Mouse (Mus musculus) gastrocnemius, postnatal 4 days (tissue): Measurements from ENCODE around the gene Gdap1l1. TPM values are rescaled to one million over a fixed set of nuclear protein-coding genes. Genes with fewer than 3 reads are reported as not detected.
"Not testable (repeated sequence)": the region's sequence is repeated elsewhere in the genome, so short reads cannot be mapped to it uniquely, and the experiment has no call there.

ENCODE experiments used
- DNase-seq, 2 experiments: peaks; one replicate each; pipeline ENCODE4 v3.0.0; 2021 to 2022; ENCODE audit warnings: low spot score in 2 of 2, mixed read lengths in 2 of 2
- long read RNA-seq, 2 experiments: library from polyadenylated mRNA; stranded (forward); transcript quantifications; one replicate each; pipeline ENCODE4 v2.0.0; 2021
- total RNA-seq, 2 experiments: library from RNA; stranded (reverse); gene quantifications; 2 replicates each; pipeline ENCODE4 v1.2.3; 2021

Gdap1l1 gene
- total RNA-seq = not detected
- long read RNA-seq, experiment 1 = 0 reads
- long read RNA-seq, experiment 2 = 0 reads

- DNase-seq = no peak
Observed at GRCm38 (mm10) chr2:163438246-163438618, at the start of gene Gdap1l1. Gene Gdap1l1 (plus strand): TSS chr2:163438476.

GRCm38 (mm10) chr2:163392436-163392835, 45.8 kb upstream of the Gdap1l1 start:
- peak in 1 of 2 experiments; percentile 58 for DNase-seq

- no peak for DNase-seq
Observed at GRCm38 (mm10) chr2:163393241-163393640, 45.0 kb upstream of the Gdap1l1 start.

GRCm38 (mm10) chr2:163393976-163394375, 44.3 kb upstream of the Gdap1l1 start:
- no peak for DNase-seq

- no peak for DNase-seq
Observed at GRCm38 (mm10) chr2:163394977-163395376, 43.3 kb upstream of the Gdap1l1 start.

GRCm38 (mm10) chr2:163397071-163397470, 41.2 kb upstream of the Gdap1l1 start:
- DNase-seq = no peak

- peak in 1 of 2 experiments; percentile 52 for DNase-seq
Observed at GRCm38 (mm10) chr2:163397905-163398304, 40.4 kb upstream of the Gdap1l1 start, which contains the start of gene Jph2. Gene Jph2 (minus strand): TSS chr2:163397993.

GRCm38 (mm10) chr2:163398770-163399169, 39.5 kb upstream of the Gdap1l1 start:
- DNase-seq = no peak

GRCm38 (mm10) chr2:163399222-163399621, 39.1 kb upstream of the Gdap1l1 start:
- no peak for DNase-seq

- peak; percentile 50 to 72 for DNase-seq
Observed at GRCm38 (mm10) chr2:163401221-163401620, 37.1 kb upstream of the Gdap1l1 start.

GRCm38 (mm10) chr2:163404037-163404815, 34.0 kb upstream of the Gdap1l1 start:
- no peak for DNase-seq

- no peak for DNase-seq
Observed at GRCm38 (mm10) chr2:163410211-163410610, 28.1 kb upstream of the Gdap1l1 start.

GRCm38 (mm10) chr2:163411344-163411743, 26.9 kb upstream of the Gdap1l1 start:
- not testable (repeated sequence) for DNase-seq

GRCm38 (mm10) chr2:163411840-163412239, 26.4 kb upstream of the Gdap1l1 start:
- no peak for DNase-seq

- DNase-seq = no peak
Observed at GRCm38 (mm10) chr2:163412419-163412818, 25.9 kb upstream of the Gdap1l1 start.

GRCm38 (mm10) chr2:163412846-163413590, 25.3 kb upstream of the Gdap1l1 start:
- no peak for DNase-seq

GRCm38 (mm10) chr2:163417026-163417425, 21.2 kb upstream of the Gdap1l1 start:
- no peak for DNase-seq

- DNase-seq = no peak
Observed at GRCm38 (mm10) chr2:163417830-163418229, 20.4 kb upstream of the Gdap1l1 start.

- DNase-seq = peak; percentile 29 to 66
Observed at GRCm38 (mm10) chr2:163418841-163419345, 19.4 kb upstream of the Gdap1l1 start.

GRCm38 (mm10) chr2:163419346-163420045, 18.8 kb upstream of the Gdap1l1 start:
- DNase-seq = peak; percentile 99

- DNase-seq = no peak
Observed at GRCm38 (mm10) chr2:163420366-163420886, 17.9 kb upstream of the Gdap1l1 start.
